Mouse (Mus musculus) adipocyte (in vitro differentiated cells): ENCODE measurements around the gene Gucy2c.
A peak's percentile ranks its signal among the peaks of the same experiment; 100 is the strongest.

Experiments used
- DNase-seq: peaks from one replicate; pipeline ENCODE4 v3.0.0-alpha.2; 2016; ENCODE audit warnings: low spot score

The Gucy2c gene

DNA sequence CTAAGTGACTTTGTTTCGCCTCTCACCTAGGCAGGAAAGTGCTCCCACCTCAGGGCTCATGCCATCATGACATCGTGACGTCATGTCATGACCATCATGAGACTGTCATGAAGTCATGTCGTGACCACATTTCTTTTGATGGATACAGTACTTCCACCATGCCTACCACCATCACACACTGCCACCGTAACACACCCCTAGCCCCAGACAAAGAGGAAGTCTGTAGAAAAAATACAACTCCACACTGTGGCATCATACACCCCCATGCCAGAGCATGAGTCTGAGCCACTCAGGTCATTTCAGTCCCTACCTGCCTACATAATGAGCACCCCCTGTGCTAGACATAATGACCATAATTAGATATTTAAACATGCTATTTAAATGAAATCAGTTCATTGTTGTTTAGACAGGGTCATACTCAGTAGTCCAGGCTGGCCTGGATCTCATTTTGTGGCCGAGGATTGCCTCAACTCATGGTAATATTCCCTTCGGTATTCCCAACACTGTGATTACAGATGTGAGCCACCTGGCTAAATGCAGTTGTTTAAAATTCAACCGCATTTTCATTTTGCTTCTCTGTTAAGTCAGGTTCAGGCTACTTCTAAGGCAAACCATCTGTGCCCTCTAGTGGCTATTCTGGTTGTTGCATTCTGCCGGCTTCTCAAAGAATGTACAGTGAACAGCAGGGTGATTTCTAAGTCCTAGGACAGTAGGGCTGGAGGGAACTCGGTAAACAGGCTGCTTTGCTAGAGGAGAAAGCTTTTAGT is 39.0 kb downstream of the Gucy2c start:
- DNase-seq, result peak; percentile 94

GRCm38 (mm10) chr6:136741281-136741680 is 40.3 kb downstream of the Gucy2c start:
- DNase-seq, result no peak

DNA sequence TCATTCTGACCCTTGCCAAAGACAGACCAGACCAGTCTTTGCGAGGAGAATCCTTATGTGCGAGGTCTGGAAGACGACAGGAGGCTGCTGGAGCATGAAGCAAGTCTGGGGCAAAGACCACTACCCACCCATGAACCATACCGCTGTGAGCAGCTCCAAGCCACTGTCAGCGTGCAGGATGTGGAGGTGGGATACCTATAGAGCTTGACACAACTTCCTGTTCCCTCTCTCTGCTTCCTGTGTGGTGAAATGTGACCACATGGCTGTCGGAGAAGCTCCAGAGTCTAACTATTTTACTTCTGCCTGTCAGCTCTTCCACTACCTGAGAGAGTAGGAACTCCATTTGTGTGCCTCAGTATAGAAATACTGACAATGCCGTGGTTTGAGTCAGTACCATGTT is 45.8 kb downstream of the Gucy2c start:
- no peak for DNase-seq

- no peak for DNase-seq
Observed at GRCm38 (mm10) chr6:136728144-136728543, 53.4 kb downstream of the Gucy2c start.

DNA sequence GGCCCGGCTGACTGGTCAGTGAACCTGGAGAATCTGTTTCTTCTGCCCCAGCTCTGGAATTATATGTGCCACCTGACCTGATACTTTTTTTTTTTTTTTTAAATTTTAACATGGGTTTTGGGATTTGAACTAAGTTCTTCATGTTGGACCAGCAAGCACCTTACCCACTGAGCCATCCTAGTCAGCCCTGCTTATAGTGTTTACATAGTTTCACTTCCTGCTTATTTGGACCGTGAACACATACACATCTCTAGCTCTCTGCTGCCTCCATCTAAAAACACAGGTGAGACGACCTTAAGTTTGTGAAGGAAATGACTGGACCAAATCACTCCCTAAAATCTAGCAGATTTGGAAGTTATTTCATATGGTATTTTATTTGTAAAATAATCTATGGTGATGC is 58.4 kb downstream of the Gucy2c start:
- DNase-seq, result no peak

DNA sequence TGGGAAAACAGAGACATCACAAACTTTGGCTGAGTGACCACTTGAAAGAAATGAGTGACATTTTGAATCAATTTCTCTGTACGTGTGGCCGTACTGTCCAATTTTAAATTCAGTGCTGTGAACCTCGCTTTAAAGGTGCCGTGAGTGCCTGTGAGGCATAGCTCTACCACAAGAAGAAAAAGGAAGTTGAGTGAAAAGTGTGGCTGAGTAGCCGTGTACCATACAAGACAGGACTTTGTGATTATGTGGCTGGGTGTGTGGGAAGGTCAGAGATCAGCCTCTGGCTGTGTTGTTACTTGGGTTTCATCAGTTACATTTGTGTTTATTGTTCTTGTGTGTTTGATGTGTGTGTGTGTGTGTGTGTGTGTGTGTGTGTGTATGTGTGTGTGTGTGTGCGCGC is 59.0 kb downstream of the Gucy2c start:
- DNase-seq, result no peak

- DNase-seq, result peak; percentile 42
Observed at GRCm38 (mm10) chr6:136721925-136722324, 59.6 kb downstream of the Gucy2c start.

GRCm38 (mm10) chr6:136720436-136720835 is 61.1 kb downstream of the Gucy2c start:
- DNase-seq, result no peak

GRCm38 (mm10) chr6:136715881-136716431 is 65.6 kb downstream of the Gucy2c start:
- no peak for DNase-seq

GRCm38 (mm10) chr6:136714097-136714496 is 67.5 kb downstream of the Gucy2c start:
- DNase-seq, result no peak

DNA sequence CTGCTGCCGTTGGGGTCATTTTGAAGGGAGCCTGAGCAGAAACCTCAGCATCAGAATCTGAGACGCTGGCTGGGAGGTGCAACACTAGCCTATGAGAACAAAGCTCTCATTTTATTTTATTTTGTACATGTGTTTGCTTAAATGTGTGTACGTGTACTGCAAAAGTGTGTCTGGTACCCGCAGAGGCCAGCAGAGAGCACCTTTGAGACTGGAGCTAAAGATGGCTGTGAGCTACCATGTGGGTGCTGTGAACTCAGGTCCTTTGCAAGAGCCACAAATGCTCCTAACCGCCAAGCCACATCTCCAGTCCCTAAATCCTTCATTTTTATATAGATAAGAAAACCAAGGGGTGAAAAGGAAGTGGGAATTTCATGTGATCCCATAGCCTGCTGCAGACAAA is 71.2 kb downstream of the Gucy2c start:
- DNase-seq, result no peak

DNA sequence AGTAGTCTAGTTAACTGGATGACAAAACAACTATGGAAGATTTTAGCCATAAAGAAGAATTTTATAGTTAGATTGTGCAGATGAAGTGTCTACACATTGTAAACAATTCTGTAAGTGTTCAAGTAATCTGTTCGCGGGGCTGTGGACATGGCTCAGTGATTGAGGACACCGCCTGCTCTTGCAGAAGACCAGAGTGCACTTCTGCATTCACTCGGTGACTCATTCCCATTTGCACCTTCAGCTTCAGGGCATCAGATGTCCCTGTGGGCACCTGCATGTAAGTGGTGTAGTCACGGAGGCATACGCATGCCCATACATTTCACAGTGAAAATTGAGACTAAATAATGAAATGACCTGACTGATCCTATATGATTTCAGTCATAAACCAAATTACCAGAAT is 73.0 kb downstream of the Gucy2c start:
- no peak for DNase-seq

GRCm38 (mm10) chr6:136701878-136702277 is 79.7 kb downstream of the Gucy2c start:
- DNase-seq, result no peak

GRCm38 (mm10) chr6:136701185-136701584 is 80.4 kb downstream of the Gucy2c start:
- DNase-seq, result no peak

DNA sequence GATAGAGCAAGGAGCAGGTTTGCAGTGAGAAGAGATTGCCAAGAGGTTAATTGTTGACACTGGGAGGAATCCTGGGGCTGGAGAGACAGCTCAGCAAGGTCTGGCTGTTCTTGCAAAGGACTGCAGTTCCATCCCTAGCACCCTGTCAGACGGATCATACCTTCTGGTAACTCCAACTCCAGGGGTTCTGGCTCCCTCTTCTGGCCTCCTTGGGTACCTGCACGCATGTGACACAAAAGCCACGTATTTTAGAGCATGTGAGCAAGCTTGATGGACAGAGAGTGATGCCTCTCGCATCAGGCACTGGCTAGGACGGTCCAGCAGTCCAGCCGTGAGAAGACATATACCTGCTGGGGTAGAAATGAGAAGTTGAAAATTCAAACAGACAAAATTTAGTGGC is 90.3 kb downstream of the Gucy2c start:
- no peak for DNase-seq

DNA sequence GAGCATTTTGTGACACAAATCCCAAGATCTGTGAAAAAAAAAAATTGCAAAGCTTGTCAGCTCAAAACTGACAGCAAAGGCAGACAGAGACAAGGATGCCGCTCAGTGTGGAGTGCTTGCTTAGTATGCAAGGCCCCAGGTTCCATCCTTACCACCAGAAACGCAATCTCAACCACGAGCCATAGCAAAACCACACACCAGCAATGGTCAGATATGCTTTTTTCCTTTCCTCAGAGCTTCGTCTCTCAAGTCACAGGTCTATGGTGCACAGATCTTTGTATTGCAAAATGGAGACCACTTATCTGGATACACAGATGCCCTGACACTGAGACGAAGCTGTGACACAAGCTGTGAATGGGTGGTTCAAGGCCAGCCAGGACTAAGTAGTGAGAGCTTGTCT is 91.0 kb downstream of the Gucy2c start:
- DNase-seq, result no peak

GRCm38 (mm10) chr6:136689790-136690413 is 91.7 kb downstream of the Gucy2c start:
- DNase-seq, result no peak

DNA sequence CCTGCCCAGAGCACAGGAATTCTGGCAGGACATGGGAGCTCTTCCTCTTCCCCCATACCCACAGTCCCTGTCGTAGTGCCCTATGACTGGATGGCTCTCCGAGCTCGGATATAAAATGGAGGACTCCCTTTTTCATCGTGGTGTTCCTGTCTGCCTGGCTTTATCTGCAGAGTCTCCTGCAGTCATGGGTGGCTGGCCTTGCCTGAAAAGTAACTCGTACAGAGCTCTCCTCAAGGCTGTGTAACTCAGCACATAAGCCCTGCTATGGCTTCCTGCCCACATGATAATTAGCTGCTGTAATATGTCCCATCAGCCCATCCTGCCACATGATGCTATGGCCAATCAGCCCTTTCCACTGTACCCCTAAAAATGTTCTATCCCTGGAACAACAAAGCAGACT is 96.1 kb downstream of the Gucy2c start:
- DNase-seq, result no peak

DNA sequence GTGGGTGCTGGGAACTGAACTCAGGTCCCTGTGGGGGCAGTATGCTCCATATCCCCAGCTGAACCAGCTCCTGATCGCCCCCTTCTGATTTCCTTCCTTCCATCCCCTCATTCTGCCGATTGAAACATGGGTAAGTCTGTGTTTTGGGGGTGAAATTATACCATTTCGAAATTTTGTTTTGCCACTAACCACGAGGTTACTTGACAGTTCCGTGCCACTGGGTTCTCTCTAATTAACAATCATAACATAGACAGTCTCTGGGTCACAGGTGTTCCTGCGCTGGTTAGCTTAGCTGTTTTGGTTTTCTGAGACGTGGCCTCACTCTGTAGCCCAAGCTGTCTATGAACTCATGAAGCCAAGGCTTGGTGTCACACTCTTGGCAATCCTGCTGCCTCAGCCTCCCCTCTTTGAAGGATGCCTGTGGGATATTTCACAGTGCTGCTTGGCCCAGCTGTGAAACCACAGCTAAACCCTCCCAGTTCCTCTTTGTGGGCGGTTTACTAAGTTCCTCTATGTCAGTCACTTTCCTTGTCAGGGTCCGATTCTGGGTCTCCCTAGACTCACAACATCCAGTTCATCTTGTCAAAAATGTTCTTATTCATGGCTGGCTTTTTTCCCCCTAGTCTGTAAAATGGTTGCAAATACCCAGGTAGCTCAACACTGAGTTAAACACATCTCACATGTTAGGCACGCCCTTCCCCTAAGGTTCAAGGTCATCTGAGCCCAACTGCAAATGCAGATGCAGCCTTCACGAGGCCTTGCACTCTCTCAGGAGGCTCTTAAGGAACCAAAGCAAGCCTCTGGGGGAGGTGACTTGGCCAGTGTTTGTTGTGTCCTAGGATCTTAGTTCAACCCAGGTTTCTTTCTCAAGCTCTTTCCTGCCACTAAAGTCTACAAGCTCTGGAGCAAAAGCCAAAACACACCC is 97.9 kb downstream of the Gucy2c start:
- no peak for DNase-seq

- no peak for DNase-seq
Observed at GRCm38 (mm10) chr6:136679381-136679780, 102.2 kb downstream of the Gucy2c start.

- DNase-seq, result no peak
Observed at GRCm38 (mm10) chr6:136674935-136675334, 106.6 kb downstream of the Gucy2c start.

GRCm38 (mm10) chr6:136672467-136672866 is 109.1 kb downstream of the Gucy2c start:
- DNase-seq, result peak; percentile 77
